Mouse (Mus musculus) liver, embryonic 16.5 days (tissue): ENCODE measurements around the gene Hoxa7. TPM values are rescaled to one million over a fixed set of nuclear protein-coding genes. Genes with fewer than 3 reads are reported as not detected.

ENCODE experiments used
- ATAC-seq: fragments of 200-750 bp; cut with Nextera tagmentation; 2 replicates; pipeline ENCODE4 v1.8.0; 2017; ENCODE audit warnings: low read depth, mild to moderate bottlenecking, moderate number of reproducible peaks, moderate library complexity
- H3K27ac ChIP-seq: fragments of 300-500 bp; sonication (generic); 2 replicates; pipeline ENCODE4 v1.5.1; 2014; ENCODE audit warnings: mild to moderate bottlenecking, low read length
- H3K27me3 ChIP-seq: fragments of 300-500 bp; sonication (generic); 2 replicates; pipeline ENCODE4 v1.6.1; 2014; ENCODE audit warnings: low read depth, low read length, mixed read lengths; ENCODE audit not compliant: control insufficient read depth, insufficient read depth
- H3K36me3 ChIP-seq: fragments of 300-500 bp; sonication (generic); 2 replicates; pipeline ENCODE4 v1.6.1; 2014; ENCODE audit warnings: mild to moderate bottlenecking; ENCODE audit not compliant: control insufficient read depth, insufficient read depth
- H3K4me1 ChIP-seq: fragments of 300-500 bp; sonication (generic); 2 replicates; pipeline ENCODE4 v1.6.1; 2014; ENCODE audit warnings: low read depth, low read length, mixed read lengths; ENCODE audit not compliant: control insufficient read depth
- H3K4me2 ChIP-seq: fragments of 300-500 bp; sonication (generic); 2 replicates; pipeline ENCODE4 v1.6.1; 2014; ENCODE audit warnings: low read depth, low read length, mixed read lengths
- H3K4me3 ChIP-seq: fragments of 300-500 bp; sonication (generic); 2 replicates; pipeline ENCODE4 v1.5.1; 2014; ENCODE audit warnings: low read depth, mild to moderate bottlenecking, low read length
- H3K9ac ChIP-seq: fragments of 300-500 bp; sonication (generic); 2 replicates; pipeline ENCODE4 v1.6.1; 2014; ENCODE audit warnings: low read depth, low read length
- H3K9me3 ChIP-seq: fragments of 300-500 bp; sonication (generic); replicated peaks from 2 replicates; pipeline ENCODE4 v1.6.1; 2016; ENCODE audit warnings: low read length; ENCODE audit not compliant: control insufficient read depth
- WGBS: fragments of 180-500 bp; shearing (Covaris S2); extraction: QIAGEN DNeasy Blood & Tissue Kit; methylation state at CpG from one replicate; pipeline ENCODE4 v1.1.7; 2014; ENCODE audit not compliant: insufficient replicate concordance; 5-methylcytosine and 5-hydroxymethylcytosine counted together
- polyA plus RNA-seq: library from polyadenylated mRNA; unstranded; fragments of >200 nt; fragmentation: Nextera tagmentation; extraction: Ambion mirVana; gene quantifications from 2 replicates; pipeline ENCODE4 v1.2.1, GENCODE M21; 2015

Gene Hoxa7
- polyA plus RNA-seq, 1 experiment from 2014 or later: 0.34 TPM

GRCm38 (mm10) chr6:52248638-52249414 lies 27.2 kb upstream of the Hoxa7 start:
- Histone ChIP-seq H3K36me3 (no peaks in the 10 kb centered on the region), H3K9me3 (no peaks in the 10 kb centered on the region), H3K27me3 (peaks cover 98% of the 10 kb centered on the region), H3K27ac (no peak overlapping the region), H3K4me1 (no peaks in the 10 kb centered on the region; the same call in 1 of the 2 replicates), H3K4me3 (no peak overlapping the region), H3K9ac (no peak overlapping the region), H3K4me2 (no peak overlapping the region)
- WGBS: 1% methylated on average over 27 of the region's 27 CpGs
- no peak for ATAC-seq

- no peaks in the 10 kb centered on the region for H3K36me3 ChIP-seq
- H3K27me3 ChIP-seq: peaks cover 98% of the 10 kb centered on the region
- ATAC-seq: no peak
- H3K9ac ChIP-seq: no peak overlapping the region
- WGBS: 2% methylated on average over 23 of the region's 23 CpGs
- no peaks in the 10 kb centered on the region; the same call in 1 of the 2 replicates for H3K4me1 ChIP-seq
- no peak overlapping the region for H3K4me2 ChIP-seq
- H3K4me3 ChIP-seq: no peak overlapping the region
- H3K9me3 ChIP-seq: no peaks in the 10 kb centered on the region
- H3K27ac ChIP-seq: no peak overlapping the region
Measured at GRCm38 (mm10) chr6:52247766-52248637, 26.3 kb upstream of the Hoxa7 start.

DNA sequence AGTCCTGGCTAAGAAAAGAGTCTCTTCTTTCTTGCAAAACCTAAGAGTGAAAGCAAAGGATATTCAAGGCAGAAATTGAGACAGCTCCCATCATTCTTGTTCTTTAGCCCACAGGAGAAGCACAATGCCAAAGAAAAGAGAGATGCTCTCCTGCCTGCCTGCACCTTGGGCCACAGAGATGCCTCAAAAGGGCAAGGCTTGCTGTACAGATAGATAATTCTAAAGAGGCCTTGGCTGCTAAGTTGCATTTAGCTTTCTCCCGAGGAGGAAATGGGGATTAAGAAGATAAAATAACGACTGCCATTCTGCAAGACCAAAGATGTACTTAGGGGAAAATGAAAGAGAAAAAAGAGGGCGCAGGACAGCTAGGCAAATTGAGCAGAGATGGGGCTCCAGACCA lies 25.3 kb upstream of the Hoxa7 start:
- Histone ChIP-seq H3K4me3 (no peak overlapping the region), H3K9me3 (no peaks in the 10 kb centered on the region), H3K27me3 (peaks cover 98% of the 10 kb centered on the region), H3K4me2 (no peak overlapping the region), H3K4me1 (no peaks in the 10 kb centered on the region; the same call in 1 of the 2 replicates), H3K27ac (no peak overlapping the region), H3K36me3 (no peaks in the 10 kb centered on the region), H3K9ac (no peak overlapping the region)
- no peak for ATAC-seq
- 1% methylated on average over 3 of the region's 3 CpGs for WGBS

GRCm38 (mm10) chr6:52246403-52246803 lies 24.7 kb upstream of the Hoxa7 start:
- Histone ChIP-seq H3K4me2 (no peak overlapping the region), H3K27me3 (peaks cover 98% of the 10 kb centered on the region), H3K9me3 (no peaks in the 10 kb centered on the region), H3K4me1 (no peaks in the 10 kb centered on the region; the same call in 1 of the 2 replicates), H3K27ac (no peak overlapping the region), H3K4me3 (no peak overlapping the region), H3K9ac (no peak overlapping the region), H3K36me3 (no peaks in the 10 kb centered on the region)
- WGBS: 1% methylated on average over 26 of the region's 26 CpGs
- no peak for ATAC-seq

GRCm38 (mm10) chr6:52245757-52246142 lies 24.1 kb upstream of the Hoxa7 start, which contains the start of gene Hoxa11:
Gene Hoxa11, minus strand, starts transcription at chr6:52245810.
- Histone ChIP-seq H3K9ac (no peak within 1 kb of the TSS), H3K27me3 (peaks cover 98% of the 10 kb centered on the region), H3K4me1 (no peaks in the 10 kb centered on the region; the same call in 1 of the 2 replicates), H3K27ac (no peak within 1 kb of the TSS), H3K4me2 (no peak within 1 kb of the TSS), H3K36me3 (no peaks in the 10 kb centered on the region), H3K9me3 (no peaks in the 10 kb centered on the region), H3K4me3 (no peak within 1 kb of the TSS)
- no peak for ATAC-seq
- 1% methylated on average over 20 of the region's 20 CpGs for WGBS

DNA sequence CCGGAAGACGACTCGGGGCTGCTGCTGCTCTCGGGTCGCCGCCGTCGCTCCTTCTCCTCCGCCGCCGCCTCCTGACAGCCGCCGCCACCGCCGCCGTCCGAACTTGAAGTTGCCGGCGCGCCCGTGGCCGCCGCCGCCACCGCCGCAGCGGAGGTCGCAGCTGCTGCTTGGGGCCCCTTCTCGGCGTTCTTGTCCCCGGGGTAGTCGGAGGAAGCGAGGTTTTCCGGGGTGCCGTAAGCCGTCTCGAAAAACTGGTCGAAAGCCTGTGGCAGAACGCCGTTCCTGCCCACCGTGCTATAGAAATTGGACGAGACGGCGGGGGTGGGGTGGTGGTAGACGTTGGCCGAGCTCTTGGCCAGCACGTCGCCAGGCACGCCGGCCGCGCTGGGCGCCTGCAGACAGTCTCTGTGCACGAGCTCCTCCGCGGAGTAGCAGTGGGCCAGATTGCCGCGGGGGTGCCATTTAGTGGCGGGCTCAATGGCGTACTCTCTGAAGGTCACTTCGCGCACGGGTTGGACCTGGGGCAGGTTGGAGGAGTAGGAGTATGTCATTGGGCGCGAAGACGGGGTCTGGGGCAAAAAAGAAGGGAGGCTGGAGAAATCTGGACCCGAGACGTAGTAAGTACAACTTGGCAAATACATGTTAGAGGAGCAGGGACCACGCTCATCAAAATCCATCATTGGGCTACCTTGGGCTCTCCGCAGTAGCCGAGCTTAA lies 23.5 kb upstream of the Hoxa7 start:
- H3K4me2 ChIP-seq: no peak overlapping the region
- under 1% methylated on average over 71 of the region's 71 CpGs for WGBS

DNA sequence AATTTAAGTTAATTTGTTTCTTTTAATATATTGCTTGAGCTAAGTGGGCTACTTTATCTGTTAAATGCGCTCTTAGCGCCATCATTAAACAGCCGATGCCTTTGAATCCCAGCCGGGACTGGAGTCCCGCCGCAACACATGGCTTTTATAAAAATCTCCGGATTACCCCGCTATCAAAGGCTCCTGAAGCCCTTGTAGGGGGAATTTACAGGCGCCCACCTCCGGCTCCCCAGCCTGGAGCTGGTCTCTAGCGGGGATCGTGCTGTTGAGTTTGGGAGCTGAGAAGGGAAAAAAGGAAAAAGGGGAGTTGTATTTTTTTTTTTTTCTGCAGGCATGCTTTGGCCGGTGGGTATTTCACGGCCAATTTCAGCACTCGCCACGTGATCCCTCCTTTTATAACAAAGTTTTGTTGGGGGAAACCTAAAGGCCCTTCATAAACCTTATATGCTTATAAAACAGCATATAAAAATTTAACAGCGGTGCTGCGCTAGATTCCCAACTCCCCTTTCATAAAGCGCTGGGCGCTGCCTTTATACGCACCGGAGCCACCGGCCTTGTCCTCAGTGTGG lies 22.9 kb upstream of the Hoxa7 start:
- Histone ChIP-seq H3K4me1 (no peaks in the 10 kb centered on the region; the same call in none of the 2 replicates), H3K4me2 (no peak overlapping the region), H3K36me3 (no peaks in the 10 kb centered on the region), H3K9ac (no peak overlapping the region), H3K27ac (no peak overlapping the region), H3K27me3 (peaks cover 98% of the 10 kb centered on the region), H3K4me3 (no peak overlapping the region), H3K9me3 (no peaks in the 10 kb centered on the region)
- WGBS: 1% methylated on average over 23 of the region's 23 CpGs
- no peak for ATAC-seq

More for the DNA sequence above, 23.5 kb upstream of the Hoxa7 start:
- Histone ChIP-seq H3K27ac (no peak overlapping the region), H3K27me3 (peaks cover 98% of the 10 kb centered on the region), H3K9me3 (no peaks in the 10 kb centered on the region), H3K4me3 (no peak overlapping the region), H3K4me1 (no peaks in the 10 kb centered on the region; the same call in none of the 2 replicates), H3K9ac (no peak overlapping the region), H3K36me3 (no peaks in the 10 kb centered on the region)
- ATAC-seq: no peak

DNA sequence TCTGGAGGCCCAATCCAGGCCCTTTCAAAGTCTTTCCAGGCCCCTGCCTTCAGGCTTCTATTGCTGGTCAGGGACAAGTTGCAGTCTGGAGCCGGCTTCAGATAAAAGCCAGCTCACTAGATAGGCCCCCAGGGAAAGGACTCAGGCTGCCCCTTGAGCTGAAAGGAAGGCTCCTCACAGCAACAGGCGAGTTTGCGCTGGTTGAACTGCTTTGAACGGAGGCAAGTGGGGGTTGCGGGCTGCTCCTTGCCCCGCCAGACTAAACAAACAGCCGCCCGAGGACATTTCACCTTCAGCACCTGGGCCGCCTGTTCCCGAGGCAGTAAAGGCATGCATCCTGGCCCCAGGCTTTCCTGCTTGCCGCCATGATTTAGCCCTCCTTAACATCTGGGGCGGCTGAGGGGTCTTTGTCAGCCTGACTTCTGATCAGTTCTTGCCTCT lies 22.0 kb upstream of the Hoxa7 start:
- Histone ChIP-seq H3K36me3 (no peaks in the 10 kb centered on the region), H3K27me3 (peaks cover 96% of the 10 kb centered on the region), H3K4me3 (no peak overlapping the region), H3K4me1 (no peaks in the 10 kb centered on the region; the same call in none of the 2 replicates), H3K9ac (no peak overlapping the region), H3K4me2 (no peak overlapping the region), H3K9me3 (no peaks in the 10 kb centered on the region), H3K27ac (no peak overlapping the region)
- ATAC-seq: no peak
- WGBS: 4% methylated on average over 12 of the region's 12 CpGs
